Comparison of ENCODE assay signal across 10 mouse cellular contexts in genomic region chr15:80694125-80694910, GRCm38 (mm10). TPM values are rescaled to one million over a fixed set of nuclear protein-coding genes. Genes with fewer than 3 reads are reported as not detected.
DNase-seq lines count a peak whose midpoint lies in the region; ATAC-seq and TF ChIP-seq lines count a peak whose summit lies in the region.
"Had no signal": no experiment of that assay in that cellular context is flagged by ENCODE, and none has a peak within 500 bp of the region (broad histone marks: within the 10 kb centered on the region; RNA-seq: fewer than 3 reads in every experiment).

No protein-coding gene starts in this region.

- peaks cover 11% of the 10 kb centered on the region for H3K4me1 ChIP-seq in forebrain, embryonic 16.5 days (replicated peaks; ENCODE audit: control insufficient read depth, insufficient read depth, low read length)
- no peaks in the 10 kb centered on the region for H3K4me1 ChIP-seq in intestine, postnatal 0 days (replicated peaks; ENCODE audit: control insufficient read depth, insufficient read depth, low read length)

- peak; percentile 58 for ATAC-seq in forebrain, embryonic 16.5 days
- ATAC-seq in intestine, postnatal 0 days = no peak

- H3K36me3 ChIP-seq in forebrain, embryonic 16.5 days (ENCODE audit: control insufficient read depth, insufficient read depth) = no peaks in the 10 kb centered on the region
- peaks cover 26% of the 10 kb centered on the region for H3K36me3 ChIP-seq in intestine, postnatal 0 days (ENCODE audit: control insufficient read depth, insufficient read depth)
- H3K36me3 ChIP-seq: embryonic facial prominence, embryonic 15.5 days; stomach, embryonic 15.5 days had no signal

- WGBS in forebrain, embryonic 16.5 days = 27% methylated on average over 11 of the region's 11 CpGs
- WGBS in intestine, postnatal 0 days = 43% methylated on average over 11 of the region's 11 CpGs

- no peak overlapping the region for H3K27ac ChIP-seq in forebrain, embryonic 16.5 days (ENCODE audit: low read length)
- H3K27ac ChIP-seq in intestine, postnatal 0 days (ENCODE audit: low read depth, low read length) = no peak overlapping the region
- H3K27ac ChIP-seq: embryonic facial prominence, embryonic 15.5 days; stomach, embryonic 15.5 days had no signal

- TF ChIP-seq POLR2A in brain, embryonic 14.5 days (IDR thresholded peaks at IDR 0.05; ENCODE audit: borderline replicate concordance, extremely low read depth, insufficient read depth, insufficient read length, poor library complexity, severe bottlenecking) = no peak

- no peaks in the 10 kb centered on the region for H3K9me3 ChIP-seq in forebrain, embryonic 16.5 days (ENCODE audit: control insufficient read depth, low read length)
- no peaks in the 10 kb centered on the region for H3K9me3 ChIP-seq in intestine, postnatal 0 days (ENCODE audit: control insufficient read depth)
- H3K9me3 ChIP-seq: embryonic facial prominence, embryonic 15.5 days; stomach, embryonic 15.5 days had no signal

- peak; percentile 63 for DNase-seq in kidney, adult 9 months
- DNase-seq in kidney, adult 11 months = no peak
- DNase-seq in brain, embryonic 14.5 days (ENCODE audit: low read depth) = peak; percentile 81
- peak; percentile 57 for DNase-seq in liver
- DNase-seq in naive thymus-derived CD4-positive, alpha-beta T cell, adult 2 months (ENCODE audit: low read depth) = peak; percentile 90
- peak; percentile 83 for DNase-seq in testis, postnatal 10 days (ENCODE audit: low spot score)

- peak overlapping the region; percentile 25 for H3K4me2 ChIP-seq in forebrain, embryonic 16.5 days (ENCODE audit: low read length)
- H3K4me2 ChIP-seq in intestine, postnatal 0 days (replicated peaks; ENCODE audit: low read depth) = no peak overlapping the region
- H3K4me2 ChIP-seq: embryonic facial prominence, embryonic 15.5 days; stomach, embryonic 15.5 days had no signal

- no peak overlapping the region for H3K9ac ChIP-seq in forebrain, embryonic 16.5 days (replicated peaks; ENCODE audit: low read depth, low read length)
- H3K9ac ChIP-seq in intestine, postnatal 0 days (ENCODE audit: low read depth, low read length) = no peak overlapping the region
- H3K9ac ChIP-seq: embryonic facial prominence, embryonic 15.5 days; stomach, embryonic 15.5 days had no signal

- no peak overlapping the region for H3K4me3 ChIP-seq in forebrain, embryonic 16.5 days (replicated peaks; ENCODE audit: low read length)
- no peak overlapping the region for H3K4me3 ChIP-seq in intestine, postnatal 0 days (ENCODE audit: low read depth, low read length)
- H3K4me3 ChIP-seq: embryonic facial prominence, embryonic 15.5 days; stomach, embryonic 15.5 days had no signal

- H3K27me3 ChIP-seq in forebrain, embryonic 16.5 days (replicated peaks; ENCODE audit: control insufficient read depth, insufficient read depth, low read length) = no peaks in the 10 kb centered on the region
- no peaks in the 10 kb centered on the region for H3K27me3 ChIP-seq in intestine, postnatal 0 days (replicated peaks; ENCODE audit: control insufficient read depth, insufficient read depth, low read length)
- H3K27me3 ChIP-seq: embryonic facial prominence, embryonic 15.5 days; stomach, embryonic 15.5 days had no signal

- peak; percentile 81 for TF ChIP-seq CTCF in brain, embryonic 14.5 days (IDR thresholded peaks at IDR 0.05; ENCODE audit: borderline replicate concordance, extremely low read depth, insufficient read depth, insufficient read length)
- TF ChIP-seq CTCF in intestine, postnatal 0 days (IDR thresholded peaks at IDR 0.05; ENCODE audit: low read depth) = peak; percentile 88

RNA-seq across cellular contexts. Expression of gene Tnrc6b, which starts 16.8 kb away (rescaled TPM):
- 14.7 and 46.2 TPM in 2 replicates for polyA plus RNA-seq in brain, embryonic 14.5 days (2012; rRNA removed)
- polyA plus RNA-seq in forebrain, embryonic 16.5 days (2015; fragmentation: Nextera tagmentation; extraction: Ambion mirVana) = 30.2 and 41.6 TPM in 2 replicates
- polyA plus RNA-seq in intestine, postnatal 0 days (2015; fragmentation: Nextera tagmentation; extraction: Ambion mirVana) = 6.5 and 8.9 TPM in 2 replicates

RNA-seq across cellular contexts. Expression of gene Fam83f, which starts 22.7 kb away (rescaled TPM):
- polyA plus RNA-seq in brain, embryonic 14.5 days (2012; rRNA removed) = 0.33 and 0.36 TPM in 2 replicates
- 0.12 TPM in 1 of 2 replicates, not detected in the other for polyA plus RNA-seq in forebrain, embryonic 16.5 days (2015; fragmentation: Nextera tagmentation; extraction: Ambion mirVana)
- polyA plus RNA-seq in intestine, postnatal 0 days (2015; fragmentation: Nextera tagmentation; extraction: Ambion mirVana) = 19.0 and 24.4 TPM in 2 replicates

Comparison
In these comparisons a context has a peak if more than half of its experiments do, and no peak if none do; other contexts are left out.
1. RNA of gene Fam83f, which starts 22.7 kb away (polyA plus RNA-seq): 19.0 to 24.4 TPM in intestine, postnatal 0 days; 0.33 to 0.36 TPM in brain, embryonic 14.5 days and 0.12 TPM in forebrain, embryonic 16.5 days; every median in the first group is over 10 times any median in the second.